Mouse (Mus musculus): ENCODE data around the gene Pafah2. TPM values are rescaled to one million over a fixed set of nuclear protein-coding genes. Genes with fewer than 3 reads are reported as not detected.

Pafah2 gene
- 10.5 and 22.1 TPM in 2 replicates for total RNA-seq (2014; fragmentation: Nextera tagmentation)
- total RNA-seq (2017), result 10.4 and 10.6 TPM in 2 replicates

DNA sequence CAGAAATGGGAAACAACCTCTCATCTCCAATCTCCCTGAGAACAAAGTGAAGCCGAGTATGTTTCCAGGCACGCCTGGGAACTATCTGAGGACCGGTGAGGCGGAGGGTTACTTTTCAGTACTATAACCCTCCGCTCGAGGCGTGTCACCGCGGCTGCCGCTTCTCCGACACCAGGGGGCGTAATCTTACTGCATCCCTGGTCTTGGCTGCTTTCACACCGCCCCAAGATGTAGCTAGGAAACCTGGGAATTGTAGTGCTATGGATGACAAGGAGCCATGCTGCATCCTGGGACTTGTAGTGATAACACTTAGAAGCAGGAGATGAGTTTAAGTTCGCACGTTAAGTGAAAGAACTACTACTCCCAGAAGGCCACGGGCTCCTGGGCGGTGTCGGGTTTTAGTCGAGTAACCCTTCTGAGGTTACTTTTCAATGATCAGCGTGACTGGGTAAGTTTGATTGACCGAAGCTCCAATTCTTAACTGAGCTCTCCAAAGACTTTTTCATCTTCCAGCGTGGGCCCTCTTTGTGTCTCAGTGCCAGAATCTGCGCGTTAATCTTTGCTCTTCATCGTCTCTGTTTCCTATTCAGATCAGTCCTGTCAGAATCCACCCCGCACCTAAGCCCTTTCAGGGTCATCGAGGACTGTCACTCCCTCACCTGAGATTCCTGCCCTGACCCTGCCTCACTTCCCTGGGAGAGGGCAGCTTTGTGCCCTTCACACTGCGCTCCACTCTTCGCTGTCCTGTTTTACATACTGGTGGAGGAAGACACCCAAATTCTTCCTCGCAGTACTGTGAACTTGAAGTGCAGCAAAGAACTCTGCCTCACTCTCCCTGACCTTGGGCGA, at the start of gene Pafah2:
Pafah2 (plus strand) TSS at position 344 of the 849 bp plus-strand sequence.
- peak; percentile 92 for ATAC-seq (replicated peaks; ENCODE audit: poor library complexity, severe bottlenecking)

DNA sequence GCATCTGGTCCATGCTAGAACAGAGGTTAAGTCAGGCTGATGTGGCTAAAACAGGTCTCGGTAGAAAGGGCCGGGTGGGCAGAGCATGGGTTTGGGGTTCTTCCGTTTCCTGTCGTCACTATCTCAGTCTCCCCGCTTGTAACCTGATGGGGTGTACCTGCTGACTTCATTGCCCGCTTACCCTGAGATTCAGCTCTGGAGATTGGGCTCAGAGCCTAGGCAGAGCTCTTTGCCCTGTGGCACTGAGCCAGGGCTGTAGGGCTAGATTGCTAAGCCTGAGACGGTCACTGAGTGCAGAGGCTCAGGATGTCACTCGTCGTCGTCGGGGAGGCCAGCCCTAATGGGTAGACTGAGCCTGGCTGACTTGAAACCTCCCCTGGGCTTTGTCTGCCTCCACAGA, 48.0 kb upstream of the Pafah2 start:
- no peak for ATAC-seq (replicated peaks; ENCODE audit: poor library complexity, severe bottlenecking)

- ATAC-seq (replicated peaks; ENCODE audit: poor library complexity, severe bottlenecking), result no peak
These were observed 47.6 kb upstream of the Pafah2 start for GRCm38 (mm10) chr4:134348545-134348944.

- ATAC-seq (replicated peaks; ENCODE audit: poor library complexity, severe bottlenecking), result no peak
These were observed 46.3 kb upstream of the Pafah2 start for GRCm38 (mm10) chr4:134349829-134350228.

DNA sequence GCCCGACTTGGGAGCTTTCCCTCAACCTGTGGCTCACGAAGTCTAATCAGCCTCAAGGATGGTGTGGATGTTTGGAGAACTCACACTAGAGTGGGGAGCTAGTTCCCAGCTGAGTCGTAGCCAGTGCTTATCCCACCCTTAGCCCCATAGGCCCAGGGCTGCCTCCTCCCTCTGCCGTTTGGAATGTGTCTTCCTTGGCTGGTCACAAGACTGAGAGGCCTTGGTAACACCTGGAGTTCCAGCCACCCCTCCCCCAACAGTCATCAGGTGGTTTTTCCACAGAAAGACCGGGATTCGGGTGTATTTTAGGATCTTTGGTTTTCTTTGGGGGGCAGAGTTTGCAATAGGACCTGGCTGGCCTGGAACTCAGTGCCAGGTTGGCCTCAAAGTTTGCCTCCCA, 45.5 kb upstream of the Pafah2 start:
- no peak for ATAC-seq (replicated peaks; ENCODE audit: poor library complexity, severe bottlenecking)

GRCm38 (mm10) chr4:134351329-134352260, 44.5 kb upstream of the Pafah2 start:
- no peak for ATAC-seq (replicated peaks; ENCODE audit: poor library complexity, severe bottlenecking)

DNA sequence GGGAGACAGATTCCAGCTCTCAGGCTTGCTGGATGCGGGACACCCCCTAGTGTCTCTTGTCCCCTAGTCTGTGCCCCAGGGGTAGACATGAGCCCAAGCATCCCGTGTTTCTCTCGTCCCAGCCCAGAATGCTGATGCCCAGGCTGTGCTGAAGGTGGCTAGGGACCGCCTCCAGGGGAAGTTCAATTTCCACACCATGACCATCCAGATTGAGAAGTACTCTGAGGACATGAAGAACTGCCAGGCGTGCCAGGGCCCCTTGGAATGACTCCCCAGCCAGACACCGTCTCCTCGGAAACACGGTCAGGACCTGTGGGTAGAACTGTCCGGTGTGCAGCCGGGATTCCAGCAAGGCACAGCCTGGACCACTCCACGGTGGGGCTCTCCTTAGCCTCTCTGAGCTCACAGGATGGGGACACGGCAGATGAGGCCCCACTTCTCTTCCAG, 43.8 kb upstream of the Pafah2 start:
- no peak for ATAC-seq (replicated peaks; ENCODE audit: poor library complexity, severe bottlenecking)

- no peak for ATAC-seq (replicated peaks; ENCODE audit: poor library complexity, severe bottlenecking)
These were observed 43.2 kb upstream of the Pafah2 start for GRCm38 (mm10) chr4:134352929-134353328.

DNA sequence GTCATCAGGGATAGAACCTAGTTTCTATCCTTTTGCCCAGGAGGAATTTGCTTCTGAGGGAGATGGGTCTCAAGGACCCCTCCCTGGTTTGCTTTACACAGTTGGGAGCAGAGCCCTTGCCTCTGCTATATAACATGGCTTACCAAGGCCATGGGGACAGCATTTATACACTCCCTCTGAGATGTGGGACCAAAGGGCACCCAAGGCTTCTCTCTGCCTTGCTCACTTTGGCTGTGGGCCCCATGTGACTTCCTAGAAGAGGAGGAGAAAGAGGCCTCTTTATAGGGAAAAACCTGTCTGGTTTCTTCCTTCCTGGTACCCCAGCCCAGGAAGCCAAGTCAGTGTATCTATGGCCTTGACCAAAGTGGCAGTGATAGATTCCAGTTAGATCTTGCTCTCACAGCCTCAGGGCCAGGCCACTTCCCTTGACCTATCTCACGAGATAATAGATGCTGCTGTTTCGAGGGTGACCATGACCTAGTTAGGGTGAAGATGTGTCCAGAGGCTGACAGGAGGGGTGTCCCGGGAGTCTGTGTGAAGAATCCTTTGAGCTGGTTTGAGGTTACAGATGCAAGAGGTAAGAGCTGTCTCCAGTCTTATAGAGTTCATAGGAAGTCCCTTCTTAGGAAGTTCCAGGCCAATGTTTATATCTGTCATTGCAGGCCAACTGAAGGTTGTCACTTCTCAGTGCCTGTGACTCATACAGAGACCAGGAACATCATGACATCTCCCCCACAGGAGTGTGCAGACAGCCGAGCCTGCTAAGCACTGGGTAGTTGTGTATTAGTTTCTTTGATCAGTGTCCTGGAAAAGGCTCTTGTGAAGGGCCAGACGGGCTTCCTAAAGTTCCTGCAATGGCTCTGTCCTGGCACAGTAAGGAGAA, 42.4 kb upstream of the Pafah2 start:
- ATAC-seq (replicated peaks; ENCODE audit: poor library complexity, severe bottlenecking), result no peak

GRCm38 (mm10) chr4:134355841-134356452, 40.2 kb upstream of the Pafah2 start:
- no peak for ATAC-seq (replicated peaks; ENCODE audit: poor library complexity, severe bottlenecking)

DNA sequence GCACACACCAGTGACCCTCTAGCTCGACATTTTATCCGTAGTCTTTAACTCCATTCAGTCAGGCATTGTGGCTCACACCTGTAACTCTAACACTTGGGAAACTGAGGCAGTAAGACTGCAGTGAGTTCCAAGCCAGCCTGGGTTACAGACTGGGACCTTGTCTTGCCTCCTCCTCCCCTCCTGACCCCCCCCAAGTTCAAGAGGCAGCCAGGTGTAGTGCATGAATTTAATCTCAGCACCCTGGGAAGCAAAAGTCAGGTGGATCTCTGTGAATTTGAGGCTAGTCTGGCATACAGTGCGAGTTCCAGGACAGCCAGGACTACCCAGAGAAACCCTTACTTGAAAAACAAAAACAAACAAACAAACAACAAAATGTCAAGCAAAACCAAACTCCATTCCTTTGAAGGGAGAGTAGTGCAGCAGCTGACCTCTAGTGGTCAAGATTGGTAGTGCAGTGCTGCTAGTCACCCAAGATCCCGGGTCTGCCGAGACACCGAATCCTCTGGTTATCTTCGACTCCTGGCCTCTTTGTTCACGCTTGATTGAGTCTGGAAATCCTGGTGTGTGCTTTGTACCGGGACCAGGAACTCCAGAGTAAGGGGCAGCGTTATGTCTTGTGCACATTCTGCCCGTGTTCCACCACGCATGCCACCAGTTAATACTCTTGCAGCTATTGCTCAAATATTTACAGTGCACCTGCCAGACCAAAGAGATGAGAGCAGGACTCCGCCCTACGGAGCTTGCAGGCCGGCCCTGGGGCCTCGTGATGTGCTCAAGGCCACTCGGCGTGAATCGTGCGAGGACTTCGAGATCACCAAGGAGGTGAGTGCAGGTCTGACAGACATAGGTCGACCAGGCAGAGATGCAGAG, 39.3 kb upstream of the Pafah2 start:
- peak; percentile 66 for ATAC-seq (replicated peaks; ENCODE audit: poor library complexity, severe bottlenecking)

DNA sequence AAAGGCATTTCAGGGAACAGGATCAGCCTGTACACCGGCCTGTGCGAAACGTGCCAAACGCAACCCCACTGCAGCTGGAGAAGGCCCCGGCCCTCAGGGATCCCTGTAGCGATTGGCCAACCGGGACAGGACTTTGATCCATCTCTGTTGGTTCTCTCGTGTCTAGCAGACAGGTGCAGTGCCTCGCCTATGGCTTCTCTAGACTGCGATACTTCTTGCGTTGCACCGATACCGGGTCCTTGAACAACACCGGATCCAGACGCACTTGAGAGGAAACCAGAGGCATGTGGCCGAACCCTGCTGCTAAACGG, 38.7 kb upstream of the Pafah2 start:
- 0 out of 2 replicates have a peak, but pooled peaks have one; percentile 4 for ATAC-seq (replicated peaks; ENCODE audit: poor library complexity, severe bottlenecking)

DNA sequence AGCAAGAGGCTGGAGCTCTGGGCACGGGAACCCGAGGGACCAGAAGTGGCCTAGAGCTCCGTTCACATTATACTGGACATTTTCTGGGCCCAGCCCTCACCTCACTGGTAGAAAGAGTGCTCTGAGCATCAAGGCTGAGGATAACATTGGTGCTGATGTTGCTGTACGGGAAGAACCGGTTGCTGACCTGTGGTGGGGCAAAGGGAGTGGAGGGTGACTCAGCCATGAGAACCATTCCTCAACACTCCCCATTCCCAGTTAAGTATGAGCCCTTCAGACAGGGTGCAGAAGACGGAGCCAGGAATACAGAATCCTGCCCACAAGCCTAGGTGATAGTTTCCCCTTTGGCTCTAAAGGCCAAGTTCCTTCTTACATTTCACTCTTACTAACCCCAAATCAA, 36.5 kb upstream of the Pafah2 start:
- ATAC-seq (replicated peaks; ENCODE audit: poor library complexity, severe bottlenecking), result no peak

GRCm38 (mm10) chr4:134361215-134361614, 34.9 kb upstream of the Pafah2 start:
- ATAC-seq (replicated peaks; ENCODE audit: poor library complexity, severe bottlenecking), result no peak

- ATAC-seq (replicated peaks; ENCODE audit: poor library complexity, severe bottlenecking), result 0 out of 2 replicates have a peak, but pooled peaks have one; percentile 1
These were observed 34.0 kb upstream of the Pafah2 start for GRCm38 (mm10) chr4:134362124-134362523.

- peak; percentile 97 for ATAC-seq (replicated peaks; ENCODE audit: poor library complexity, severe bottlenecking)
These were observed 33.5 kb upstream of the Pafah2 start for GRCm38 (mm10) chr4:134362586-134362985.

DNA sequence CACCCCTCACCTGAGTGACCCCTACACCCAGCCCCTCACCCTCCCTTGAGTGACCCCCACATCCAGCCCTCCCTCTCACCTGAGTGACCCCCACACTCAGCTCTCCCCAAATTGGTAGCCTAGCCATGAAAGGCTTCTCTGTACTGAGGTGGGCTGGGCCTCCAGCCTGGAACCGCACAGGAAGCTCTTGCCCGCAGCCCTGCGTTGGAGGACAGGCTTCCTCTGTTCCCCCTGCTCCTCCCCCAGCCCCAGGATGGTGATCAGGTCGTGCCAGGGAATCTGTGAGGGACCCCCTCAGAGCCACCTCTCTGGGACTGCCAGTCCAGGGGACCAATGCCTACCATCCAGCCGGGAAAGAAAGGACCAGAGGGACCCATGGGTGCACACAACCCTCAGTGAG, 30.8 kb upstream of the Pafah2 start:
- ATAC-seq (replicated peaks; ENCODE audit: poor library complexity, severe bottlenecking), result no peak

- ATAC-seq (replicated peaks; ENCODE audit: poor library complexity, severe bottlenecking), result no peak
These were observed 25.4 kb upstream of the Pafah2 start for GRCm38 (mm10) chr4:134370649-134371221.
